Mouse (Mus musculus) small intestine, adult 2 months (tissue): Measurements from ENCODE around the gene Fbp1. TPM values are rescaled to one million over a fixed set of nuclear protein-coding genes. Genes with fewer than 3 reads are reported as not detected.

Experiments used
- H3K27ac ChIP-seq: fragments of 200-500 bp; 2 replicates; pipeline ENCODE4 v1.5.1; 2012; ENCODE audit warnings: low read depth, low read length, control low read depth, inconsistent platforms; ENCODE audit not compliant: insufficient read depth
- H3K27me3 ChIP-seq: fragments of 200-500 bp; 2 replicates; pipeline ENCODE4 v1.6.1; 2012; ENCODE audit warnings: mild to moderate bottlenecking, moderate library complexity, low read length, inconsistent platforms; ENCODE audit not compliant: control insufficient read depth, insufficient read depth
- H3K36me3 ChIP-seq: fragments of 200-500 bp; 2 replicates; pipeline ENCODE4 v1.6.1; 2012; ENCODE audit warnings: mild to moderate bottlenecking, low read length, control low read depth, inconsistent platforms; ENCODE audit not compliant: control insufficient read depth, insufficient read depth
- H3K4me1 ChIP-seq: fragments of 200-500 bp; 2 replicates; pipeline ENCODE4 v1.6.1; 2012; ENCODE audit warnings: low read length, inconsistent platforms, mixed read lengths; ENCODE audit not compliant: control insufficient read depth, insufficient read depth, insufficient read length
- H3K4me3 ChIP-seq: fragments of 200-500 bp; 2 replicates; pipeline ENCODE4 v1.5.1; 2012; ENCODE audit warnings: low read depth, mild to moderate bottlenecking, control low read depth, inconsistent platforms, low read length, moderate library complexity
- CTCF ChIP-seq: fragments of 200-500 bp; IDR thresholded peaks from 2 replicates; pipeline ENCODE4 v1.5.1; 2012; ENCODE audit warnings: low read depth, mild to moderate bottlenecking, control low read depth, inconsistent platforms, low read length, moderate library complexity, mixed read lengths; ENCODE audit not compliant: insufficient replicate concordance, insufficient read length; ENCODE audit errors: extremely low read depth
- POLR2A ChIP-seq: fragments of 200-500 bp; IDR thresholded peaks from 2 replicates; pipeline ENCODE4 v1.6.1; 2012; ENCODE audit warnings: low read depth, mild to moderate bottlenecking, control low read depth, inconsistent platforms, low read length, moderate library complexity
- WGBS: fragments of 180-500 bp; shearing (Covaris S2); methylation state at CpG from one replicate; pipeline ENCODE4 v1.1.7; 2018; 5-methylcytosine and 5-hydroxymethylcytosine counted together
- polyA plus RNA-seq: library from polyadenylated mRNA; depleted of rRNA; stranded (reverse); fragments of >200 nt; gene quantifications from 2 replicates; pipeline ENCODE4 v1.2.3, GENCODE M21; 2012

Gene Fbp1
- polyA plus RNA-seq, 1 experiment = 21.9 TPM

- Histone ChIP-seq H3K4me1 (peaks cover 17% of the 10 kb centered on the region), H3K27me3 (no peaks in the 10 kb centered on the region), H3K36me3 (no peaks in the 10 kb centered on the region), H3K4me3 (no peak overlapping the region), H3K27ac (no peak overlapping the region)
- WGBS = 92% methylated on average over 9 of the region's 9 CpGs
- TF ChIP-seq POLR2A = no peak
- TF ChIP-seq CTCF = no peak
Measured at GRCm38 (mm10) chr13:62883925-62884324, 4.2 kb downstream of the Fbp1 start.

GRCm38 (mm10) chr13:62883436-62883835 is 4.6 kb downstream of the Fbp1 start:
- Histone ChIP-seq H3K4me3 (no peak overlapping the region), H3K27me3 (no peaks in the 10 kb centered on the region), H3K4me1 (peaks cover 15% of the 10 kb centered on the region), H3K36me3 (no peaks in the 10 kb centered on the region), H3K27ac (no peak overlapping the region)
- 87% methylated on average over 2 of the region's 2 CpGs for WGBS
- no peak for TF ChIP-seq CTCF
- TF ChIP-seq POLR2A = no peak

GRCm38 (mm10) chr13:62882856-62883255 is 5.2 kb downstream of the Fbp1 start:
- no peak overlapping the region for H3K27ac ChIP-seq
- 83% methylated on average over 5 of the region's 5 CpGs for WGBS
- H3K36me3 ChIP-seq = no peaks in the 10 kb centered on the region
- H3K27me3 ChIP-seq = no peaks in the 10 kb centered on the region
- no peak overlapping the region for H3K4me3 ChIP-seq
- no peak for TF ChIP-seq CTCF
- no peak for TF ChIP-seq POLR2A
- H3K4me1 ChIP-seq = peaks cover 11% of the 10 kb centered on the region

DNA sequence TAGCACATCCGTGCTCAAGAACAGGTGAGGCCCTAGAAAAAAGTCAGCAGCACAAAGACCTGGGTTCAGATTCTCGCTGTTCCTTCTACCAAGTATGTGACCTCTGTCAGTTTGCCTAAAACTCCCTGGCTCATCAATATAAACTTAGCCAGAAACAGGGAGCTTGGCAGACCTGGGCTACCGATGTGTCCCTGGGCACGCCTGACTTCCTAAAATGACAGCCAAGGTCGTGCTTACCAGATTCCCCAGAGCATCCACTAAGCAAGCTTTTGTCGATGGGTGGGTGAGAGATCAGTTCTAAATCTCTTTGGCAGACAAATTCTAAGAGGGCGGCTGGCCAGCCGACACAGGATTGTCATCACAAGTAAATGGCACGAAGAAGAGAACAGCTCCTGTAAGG is 6.7 kb downstream of the Fbp1 start:
- H3K36me3 ChIP-seq = no peaks in the 10 kb centered on the region
- no peaks in the 10 kb centered on the region for H3K27me3 ChIP-seq
- H3K27ac ChIP-seq = no peak overlapping the region
- H3K4me1 ChIP-seq = peaks cover 15% of the 10 kb centered on the region
- WGBS = 84% methylated on average over 9 of the region's 9 CpGs
- no peak overlapping the region for H3K4me3 ChIP-seq
- no peak for TF ChIP-seq CTCF
- no peak for TF ChIP-seq POLR2A

DNA sequence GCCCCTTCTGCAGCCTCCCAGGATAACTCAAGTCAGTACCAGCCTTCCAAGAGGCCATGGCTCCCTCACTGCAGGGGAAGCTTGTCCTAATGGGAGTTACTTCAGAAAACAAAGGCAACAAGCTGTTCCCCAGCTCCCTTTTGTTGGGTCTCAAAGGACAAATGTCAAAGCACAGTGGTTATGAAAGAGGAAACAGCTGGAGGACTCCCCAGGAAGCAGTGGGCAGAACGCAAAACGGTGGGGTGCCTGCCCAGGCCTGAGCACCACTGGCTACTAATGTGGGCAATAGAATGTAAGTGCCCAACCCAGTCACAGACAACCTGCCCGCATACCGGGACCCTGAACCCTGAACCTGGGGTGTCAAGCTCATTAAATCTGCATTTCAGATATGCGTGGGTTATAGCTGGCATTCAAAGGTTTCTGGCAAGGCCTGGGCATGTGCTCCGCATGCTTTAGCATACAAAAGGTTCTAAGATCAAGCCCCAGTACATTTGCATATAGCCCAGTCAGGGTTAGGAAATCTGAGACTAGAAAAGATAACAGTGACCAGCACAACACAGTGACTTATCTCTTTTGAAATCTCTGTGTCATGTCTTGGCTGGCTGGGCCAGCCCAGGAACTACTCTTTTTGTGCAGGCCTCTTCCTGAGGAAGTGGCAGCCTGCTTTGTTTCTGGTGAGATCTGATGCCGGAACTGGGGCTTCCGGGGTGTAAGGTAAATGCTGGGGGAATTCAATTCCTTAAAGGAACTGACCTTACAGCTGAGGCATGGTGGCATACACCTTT is 8.1 kb downstream of the Fbp1 start:
- Histone ChIP-seq H3K4me3 (no peak overlapping the region), H3K36me3 (no peaks in the 10 kb centered on the region), H3K27me3 (no peaks in the 10 kb centered on the region), H3K27ac (peak overlapping the region; percentile 60), H3K4me1 (peaks cover 15% of the 10 kb centered on the region)
- WGBS = 33% methylated on average over 8 of the region's 8 CpGs
- TF ChIP-seq CTCF (no peak), POLR2A (no peak)

DNA sequence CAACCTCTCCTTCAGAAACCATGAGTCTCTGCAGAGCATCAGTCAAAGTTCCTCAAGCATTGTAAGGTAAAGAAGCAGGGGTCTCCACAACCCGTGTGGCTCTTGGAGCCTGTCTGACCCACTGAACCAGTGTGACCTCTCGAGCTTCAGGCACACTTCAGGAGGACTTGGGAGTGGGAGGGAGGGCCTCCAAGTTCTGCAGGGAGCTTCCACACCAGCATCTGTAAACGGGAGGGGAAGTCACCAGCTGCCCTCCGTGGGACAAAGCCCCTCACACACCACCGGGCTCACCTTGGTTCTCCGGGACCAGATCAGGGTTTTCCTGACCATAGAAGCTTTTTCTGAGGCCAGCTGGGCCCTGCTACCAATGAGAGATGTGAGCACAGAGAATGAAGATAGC is 8.7 kb downstream of the Fbp1 start:
- Histone ChIP-seq H3K4me1 (peaks cover 15% of the 10 kb centered on the region), H3K36me3 (no peaks in the 10 kb centered on the region), H3K27ac (peak overlapping the region; percentile 60; the same call in 1 of the 2 replicates), H3K4me3 (no peak overlapping the region), H3K27me3 (no peaks in the 10 kb centered on the region)
- TF ChIP-seq POLR2A (no peak), CTCF (no peak)
- 70% methylated on average over 6 of the region's 6 CpGs for WGBS

DNA sequence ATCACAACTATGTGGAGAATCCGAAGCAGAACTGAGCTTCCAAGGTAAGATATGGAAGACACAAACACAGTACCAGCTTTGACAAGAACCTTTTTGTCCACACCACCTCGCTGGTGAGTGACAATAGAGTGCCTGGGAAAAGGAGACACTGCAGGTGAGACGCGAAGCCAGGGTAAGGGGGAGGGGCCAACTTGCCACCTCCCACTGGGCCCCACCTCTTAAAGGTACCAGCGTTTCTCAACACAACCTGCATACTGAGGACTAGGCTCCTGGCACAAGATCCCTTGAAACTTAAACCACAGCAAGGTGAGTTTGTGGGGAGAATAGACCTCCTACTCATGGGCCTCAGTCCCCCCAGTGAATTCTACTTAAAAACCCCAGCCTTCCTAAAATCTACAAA is 10.8 kb downstream of the Fbp1 start:
- Histone ChIP-seq H3K27ac (no peak overlapping the region), H3K4me3 (no peak overlapping the region), H3K27me3 (no peaks in the 10 kb centered on the region), H3K36me3 (no peaks in the 10 kb centered on the region), H3K4me1 (peaks cover 15% of the 10 kb centered on the region)
- TF ChIP-seq POLR2A (no peak), CTCF (no peak)
- 14% methylated on average over 5 of the region's 5 CpGs for WGBS

- 88% methylated on average over 1 of the region's 1 CpGs for WGBS
- TF ChIP-seq CTCF (no peak), POLR2A (no peak)
Measured at GRCm38 (mm10) chr13:62876111-62876510, 12.0 kb downstream of the Fbp1 start.

More at GRCm38 (mm10) chr13:62876111-62876510, 12.0 kb downstream of the Fbp1 start:
- H3K4me1 ChIP-seq = peaks cover 16% of the 10 kb centered on the region
- no peaks in the 10 kb centered on the region for H3K27me3 ChIP-seq
- H3K27ac ChIP-seq = no peak overlapping the region
- no peak overlapping the region for H3K4me3 ChIP-seq
- no peaks in the 10 kb centered on the region for H3K36me3 ChIP-seq
